Mouse (Mus musculus) liver, adult 2 months (tissue): Measurements from ENCODE around the gene Fam192a.

Experiments
- CTCF ChIP-seq: fragments of 200-500 bp; IDR thresholded peaks from 2 replicates; pipeline ENCODE4 v1.5.1; 2011; ENCODE audit warnings: low read depth, low read length, control low read depth
- POLR2A ChIP-seq: fragments of 200-500 bp; IDR thresholded peaks from 2 replicates; pipeline ENCODE4 v1.6.1; 2011; ENCODE audit warnings: low read length, control low read depth; ENCODE audit not compliant: insufficient read depth; ENCODE audit errors: extremely low read depth

- TF ChIP-seq CTCF, result no peak
- TF ChIP-seq POLR2A, result peak; percentile 80
Measured at GRCm38 (mm10) chr8:94601607-94602385, at the start of gene Fam192a, which contains the start of gene Rspry1.
